Mouse (Mus musculus) B cell, adult (primary cell): ENCODE results near the gene Eprs. TPM values are rescaled to one million over a fixed set of nuclear protein-coding genes. Genes with fewer than 3 reads are reported as not detected.

Experiments used
- total RNA-seq: library from RNA; stranded (reverse); gene quantifications from 4 replicates; pipeline ENCODE4 v1.2.4, GENCODE M21; 2023; ENCODE audit not compliant: inconsistent age

Eprs gene
- 102 to 116 TPM (median 113 TPM) in 4 replicates for total RNA-seq

DNA sequence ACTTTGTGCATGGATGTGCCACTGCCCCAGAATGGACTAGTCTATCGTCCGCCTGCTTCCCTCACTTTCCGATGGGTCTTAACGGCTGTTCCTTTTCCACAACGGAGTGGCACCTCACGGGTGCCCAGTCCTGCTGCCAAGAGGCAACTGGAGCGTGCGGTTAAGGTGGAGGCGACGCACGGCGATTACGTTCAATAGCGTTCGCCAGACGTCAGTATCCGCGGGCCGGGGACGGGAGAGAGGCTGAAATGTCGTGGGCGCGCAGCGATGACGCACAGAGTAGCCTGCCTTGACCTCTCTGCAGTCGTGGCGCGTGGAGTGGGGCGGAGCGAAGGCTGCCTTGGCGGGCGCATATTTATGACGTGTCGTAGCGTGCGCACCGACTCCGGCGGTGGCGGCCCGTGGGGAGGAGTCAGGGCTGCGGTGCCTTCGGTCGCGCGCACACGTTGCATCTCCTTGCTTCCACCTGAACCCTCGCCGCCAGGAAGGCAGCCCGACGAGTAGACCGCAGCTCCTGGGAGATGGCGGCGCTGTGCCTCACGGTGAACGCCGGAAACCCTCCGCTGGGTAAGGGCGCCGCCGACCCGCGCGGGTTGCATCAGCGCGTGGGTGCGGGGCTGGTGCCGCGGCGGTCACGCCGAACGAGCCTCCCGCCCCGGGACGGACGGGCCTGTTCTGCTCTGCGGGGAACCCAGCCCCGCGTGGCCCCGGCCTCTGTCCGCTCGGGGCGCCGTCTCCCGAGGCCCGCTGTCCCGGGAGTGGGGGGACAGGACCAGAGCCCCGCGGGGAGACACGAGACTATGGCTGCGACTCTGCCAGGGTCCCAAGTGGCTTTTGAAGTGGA is at the start of gene Eprs:
TSS of gene Eprs (plus strand) at position 368 of the 844 bp plus-strand sequence.

DNA sequence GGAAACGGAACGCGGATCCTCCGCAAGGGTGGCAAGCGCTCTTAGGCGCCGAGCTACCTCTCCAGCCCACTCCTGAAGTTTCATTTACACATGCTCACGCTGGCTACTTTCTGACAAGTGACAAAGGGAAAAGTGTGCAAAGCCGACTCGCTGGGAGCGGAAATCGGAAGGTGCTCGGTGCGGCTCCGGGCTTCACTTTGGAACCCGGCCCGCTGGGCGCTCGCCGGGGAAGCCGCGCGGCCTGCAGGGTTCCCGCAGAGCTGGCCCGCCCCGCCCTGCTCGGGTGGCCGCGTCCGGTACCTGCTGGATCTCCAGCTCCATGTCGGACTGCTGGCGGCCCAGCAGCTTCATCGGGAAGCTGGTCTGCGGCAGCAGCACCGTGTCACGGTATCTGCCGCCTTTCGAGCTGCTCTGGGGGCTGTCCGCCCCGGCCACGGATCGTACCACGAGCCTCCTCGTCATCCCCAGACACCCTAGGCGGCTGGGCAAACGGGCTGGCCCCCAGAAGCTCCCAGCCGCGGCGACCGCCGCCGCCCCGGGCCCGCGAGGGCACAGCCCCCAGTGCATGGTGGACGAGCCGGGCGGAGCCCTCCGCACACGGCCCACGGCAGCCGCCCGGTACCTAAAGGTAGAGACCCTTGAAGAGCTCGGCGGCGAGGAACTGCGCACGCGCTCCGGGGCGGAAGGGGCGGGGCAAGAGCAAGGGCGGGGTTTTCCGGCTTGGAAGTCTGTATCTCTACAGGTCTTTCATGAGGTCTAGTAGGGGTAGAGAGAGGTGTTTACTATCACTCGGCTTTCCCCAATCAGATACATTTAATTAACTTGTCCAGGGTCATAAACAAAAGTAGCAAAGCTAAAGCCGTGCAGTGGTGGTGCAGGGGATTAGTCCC is 33.9 kb upstream of the Eprs start, which contains the start of gene Iars2:
TSS of gene Iars2 (minus strand) at position 676 of the 890 bp plus-strand sequence.

DNA sequence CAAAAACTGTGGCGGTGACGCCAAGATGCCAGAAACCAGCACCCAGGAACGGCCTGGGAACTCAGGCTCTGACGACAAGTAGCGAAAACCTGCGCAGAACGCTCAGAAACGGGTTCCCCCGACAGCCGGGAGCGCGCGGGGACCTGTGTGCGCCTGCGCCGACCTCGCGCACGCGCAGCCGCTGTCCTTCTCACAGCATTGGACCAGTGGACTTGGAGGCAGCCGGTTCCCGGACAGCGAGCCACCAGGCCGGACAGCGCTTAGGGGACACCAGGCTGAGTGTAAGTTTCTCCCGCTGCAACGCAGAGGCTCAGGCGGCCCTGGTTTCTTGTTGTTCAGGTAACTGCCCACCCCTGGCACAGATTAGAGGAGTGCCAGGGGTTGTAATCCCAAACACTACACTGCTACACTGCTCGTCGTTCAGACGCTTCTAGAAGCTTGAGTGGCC is 30.8 kb upstream of the Eprs start, which contains the start of gene Bpnt1:
TSS of gene Bpnt1 (plus strand) at position 167 of the 448 bp plus-strand sequence.

DNA sequence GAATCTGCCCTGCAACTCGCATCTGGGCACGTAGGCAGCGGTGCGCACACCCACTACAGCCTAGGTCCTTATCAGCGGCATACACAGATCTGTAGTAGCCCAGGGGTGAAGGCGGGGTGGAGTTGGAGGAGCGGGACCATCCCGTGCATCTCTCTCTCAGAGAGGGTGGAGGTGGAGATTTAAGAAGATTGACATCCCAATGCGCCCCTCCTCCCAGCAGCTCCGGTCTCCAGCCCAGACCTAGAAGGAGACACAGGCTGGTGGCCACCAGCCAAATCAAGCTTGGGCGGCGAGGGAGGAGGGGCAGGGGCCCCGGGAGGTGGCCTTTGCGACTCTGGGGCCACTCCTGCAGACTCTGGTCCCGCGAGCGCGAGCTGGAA is 91.7 kb downstream of the Eprs start, which contains the start of gene Slc30a10:
TSS of gene Slc30a10 (plus strand) at position 274 of the 380 bp plus-strand sequence.

Other genes with a start within 250 kb of the Eprs start
- 69.4 to 76.3 TPM (median 73.9 TPM) in 4 replicates for gene Rab3gap2, start 158.9 kb upstream of the Eprs start, total RNA-seq
- 27.5 to 32.8 TPM (median 31.1 TPM) in 4 replicates for gene Iars2, start 33.6 kb upstream of the Eprs start, total RNA-seq
- gene Bpnt1, start 30.9 kb upstream of the Eprs start, total RNA-seq = 18.4 to 24.3 TPM (median 19.9 TPM) in 4 replicates
- gene Slc30a10, start 91.8 kb downstream of the Eprs start, total RNA-seq = not detected in 4 replicates